Mouse (Mus musculus): ENCODE data around the gene Polg2.
A peak's percentile ranks its signal among the peaks of the same experiment; 100 is the strongest.
"Not testable (repeated sequence)": the region's sequence is repeated elsewhere in the genome, so short reads cannot be mapped to it uniquely, and the experiment has no call there.

The Polg2 gene

GRCm38 (mm10) chr11:106779388-106780088, at the start of gene Polg2:
Gene Polg2, minus strand, starts transcription at chr11:106779537.
- DNase-seq (ENCODE audit: low spot score) = peak; percentile 59

DNA sequence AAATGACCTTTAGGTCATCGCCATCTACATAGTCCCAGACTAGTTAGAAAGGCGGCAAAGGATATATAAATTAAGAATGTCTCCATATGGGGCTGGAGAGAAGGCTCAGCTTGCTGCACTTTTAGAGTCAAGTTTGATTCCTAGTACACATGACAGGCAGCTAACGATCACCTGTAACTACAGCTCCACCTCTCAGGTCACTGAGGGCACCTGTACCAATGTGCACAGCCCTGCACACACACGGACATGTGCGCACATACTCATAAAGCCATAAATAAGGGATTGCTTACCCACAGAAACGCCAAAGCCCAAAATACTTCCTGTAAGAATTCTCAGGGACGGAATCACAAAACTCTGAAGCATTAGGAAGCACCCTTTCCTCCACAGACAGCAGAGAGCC, 48.7 kb upstream of the Polg2 start:
- DNase-seq (ENCODE audit: low spot score) = no peak

DNA sequence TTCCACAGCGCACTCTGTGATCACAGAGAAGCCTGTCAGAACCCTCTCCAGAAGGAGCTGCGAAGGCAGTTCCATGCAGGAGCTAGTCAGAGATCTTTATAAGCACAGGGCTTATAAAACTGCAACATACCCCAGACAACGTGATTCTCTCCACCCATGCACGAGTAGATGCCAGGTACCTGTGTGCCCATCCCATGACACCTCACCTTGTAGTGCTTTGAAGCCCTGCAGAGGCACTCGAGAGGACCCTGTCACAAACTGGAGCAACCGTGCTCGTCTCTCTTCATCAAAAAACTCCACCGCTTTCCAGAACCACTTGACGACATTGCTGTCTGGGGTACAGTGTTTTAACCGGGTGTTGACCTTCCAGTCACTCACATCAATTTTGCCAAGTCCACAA, 45.1 kb upstream of the Polg2 start:
- no peak for DNase-seq (ENCODE audit: low spot score)

- DNase-seq (ENCODE audit: low spot score) = no peak
These were observed 44.4 kb upstream of the Polg2 start for GRCm38 (mm10) chr11:106823741-106824140.

GRCm38 (mm10) chr11:106822911-106823310, 43.6 kb upstream of the Polg2 start:
- no peak for DNase-seq (ENCODE audit: low spot score)

- no peak for DNase-seq (ENCODE audit: low spot score)
These were observed 43.2 kb upstream of the Polg2 start for GRCm38 (mm10) chr11:106822491-106822890.

DNA sequence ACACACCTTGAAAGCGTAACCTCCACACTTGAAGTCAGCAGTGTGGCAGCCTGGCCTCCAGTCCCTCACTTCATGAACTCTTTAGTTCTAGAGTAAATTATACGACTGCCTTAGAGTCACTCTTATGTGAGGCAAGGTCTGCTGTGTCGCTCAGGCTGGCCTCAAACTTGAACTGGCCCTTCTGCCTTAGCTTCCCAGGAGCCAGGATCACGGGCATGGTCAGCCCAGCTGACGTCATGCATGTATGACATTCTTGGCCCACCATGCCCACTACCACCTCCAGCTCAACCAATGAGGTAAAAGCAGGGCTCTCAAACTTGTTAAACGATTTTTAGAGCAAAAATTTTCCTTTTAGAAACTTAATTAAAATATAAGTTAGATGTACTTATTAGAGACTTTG, 42.1 kb upstream of the Polg2 start:
- DNase-seq (ENCODE audit: low spot score) = no peak

DNA sequence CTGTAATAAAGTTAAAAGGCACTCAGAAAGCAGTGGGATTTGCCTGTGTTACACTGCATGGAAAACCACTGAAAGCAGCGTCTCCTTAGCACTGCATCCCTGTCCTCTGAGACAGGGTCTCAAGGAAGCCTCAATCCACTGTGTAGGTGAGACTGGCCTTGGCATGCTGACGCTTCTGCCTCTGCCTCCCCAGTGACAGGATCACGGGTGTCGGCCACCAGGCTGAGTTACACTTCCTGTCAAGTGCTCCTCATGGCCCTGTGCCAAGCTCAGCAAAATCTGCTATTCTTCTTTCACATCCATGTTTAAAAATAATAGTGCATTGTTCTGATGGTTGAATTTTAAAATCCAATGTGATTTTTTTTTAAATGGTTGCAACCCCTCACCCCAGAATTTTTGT, 41.6 kb upstream of the Polg2 start:
- DNase-seq (ENCODE audit: low spot score) = no peak

- no peak for DNase-seq (ENCODE audit: low spot score)
These were observed 40.9 kb upstream of the Polg2 start for GRCm38 (mm10) chr11:106820252-106820651.

- no peak for DNase-seq (ENCODE audit: low spot score)
These were observed 40.3 kb upstream of the Polg2 start for GRCm38 (mm10) chr11:106819595-106819994.

- no peak for DNase-seq (ENCODE audit: low spot score)
These were observed 39.0 kb upstream of the Polg2 start for GRCm38 (mm10) chr11:106818341-106818740.

GRCm38 (mm10) chr11:106817808-106818207, 38.5 kb upstream of the Polg2 start:
- DNase-seq (ENCODE audit: low spot score) = no peak

GRCm38 (mm10) chr11:106817156-106817555, 37.8 kb upstream of the Polg2 start:
- DNase-seq (ENCODE audit: low spot score) = no peak

DNA sequence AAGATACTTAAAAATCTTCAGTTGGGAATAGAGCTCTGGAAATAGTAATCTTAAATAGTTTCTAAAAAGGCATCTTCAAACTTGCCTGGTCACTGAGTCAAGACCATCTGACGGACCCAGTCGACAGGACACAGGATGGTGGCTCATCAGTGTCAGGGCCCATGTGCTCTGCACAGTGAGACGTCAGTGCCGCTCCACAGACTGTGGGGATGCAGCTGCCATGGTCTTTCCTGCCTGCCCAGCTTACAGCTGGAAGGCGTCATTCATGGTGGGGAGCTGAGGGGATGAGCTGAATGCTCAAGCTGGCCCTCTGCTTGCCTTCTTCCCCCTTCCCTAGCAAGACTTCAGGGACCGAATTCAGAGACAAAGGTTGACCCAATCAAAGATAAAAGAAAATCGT, 37.0 kb upstream of the Polg2 start:
- no peak for DNase-seq (ENCODE audit: low spot score)

DNA sequence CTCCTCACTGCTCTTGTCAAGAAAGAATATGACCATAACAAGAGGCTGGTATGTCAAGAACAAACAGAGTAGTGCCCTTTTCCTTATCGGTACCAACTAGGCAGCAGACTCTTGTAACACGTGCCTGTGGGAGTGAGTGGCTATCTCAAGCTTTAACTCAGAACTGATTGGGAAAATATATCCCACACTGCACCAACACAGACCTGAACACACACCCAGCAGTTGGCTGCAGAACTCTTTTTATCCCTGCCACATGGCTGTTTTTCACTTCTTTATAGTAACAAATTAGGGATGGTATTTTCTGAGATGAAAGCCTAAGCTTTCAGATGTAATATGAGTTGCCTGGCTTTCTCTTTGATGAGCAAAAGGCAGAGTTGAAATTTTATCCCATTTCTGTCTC, 36.4 kb upstream of the Polg2 start:
- no peak for DNase-seq (ENCODE audit: low spot score)

DNA sequence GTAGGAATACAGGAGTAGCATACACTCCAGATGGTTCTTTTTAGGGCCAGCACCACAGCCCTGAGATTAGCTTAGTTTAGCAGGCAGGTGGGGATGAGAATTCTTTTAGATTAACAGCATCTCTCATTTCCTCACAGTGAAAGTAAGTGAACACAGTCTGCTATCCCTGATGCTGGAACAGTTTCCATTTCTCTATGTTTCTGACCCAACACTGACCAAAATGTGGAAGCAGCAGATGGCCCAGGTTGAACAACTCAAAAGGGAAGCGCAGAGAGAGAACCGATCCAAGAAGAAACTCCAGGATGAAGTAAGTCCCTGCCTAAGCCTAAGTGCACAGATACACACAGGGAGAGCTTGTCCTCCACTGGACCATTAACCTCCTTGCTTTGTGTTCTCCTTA, 36.0 kb upstream of the Polg2 start:
- no peak for DNase-seq (ENCODE audit: low spot score)

- DNase-seq (ENCODE audit: low spot score) = no peak
These were observed 35.4 kb upstream of the Polg2 start for GRCm38 (mm10) chr11:106814601-106815320.

DNA sequence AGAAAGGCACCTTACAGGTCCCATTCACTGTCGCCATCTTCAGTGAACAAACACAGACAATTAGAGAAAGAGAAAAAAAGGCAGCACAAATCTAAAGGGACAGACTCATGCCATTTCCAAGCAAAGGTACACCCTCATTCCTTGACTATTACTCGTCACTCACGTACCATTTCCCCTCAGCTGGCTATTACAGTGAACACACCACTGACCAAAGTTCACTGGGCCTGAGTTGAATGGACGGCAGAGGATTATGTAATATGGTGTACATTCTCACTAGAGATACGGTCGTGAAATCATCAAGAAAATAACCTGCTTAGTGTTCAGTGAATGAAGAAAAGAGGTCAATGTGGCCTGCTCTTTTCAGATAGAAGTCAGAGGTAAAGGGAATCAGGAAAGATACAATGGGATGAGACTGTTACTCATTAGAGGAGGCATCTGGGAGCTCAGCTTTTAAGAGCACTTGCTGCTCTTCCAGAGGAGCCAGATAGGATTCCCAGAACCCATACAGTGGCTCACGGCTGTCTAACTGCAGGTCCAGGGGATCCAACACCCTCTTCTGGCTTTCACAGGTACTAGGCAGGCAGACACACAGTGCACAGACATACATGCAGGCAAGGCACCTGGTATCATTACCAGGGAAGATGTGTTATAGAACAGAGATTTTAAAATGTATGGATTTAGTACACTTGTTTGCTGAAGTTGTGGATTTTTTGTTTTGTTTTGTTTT, 33.2 kb upstream of the Polg2 start:
- DNase-seq (ENCODE audit: low spot score) = no peak

DNA sequence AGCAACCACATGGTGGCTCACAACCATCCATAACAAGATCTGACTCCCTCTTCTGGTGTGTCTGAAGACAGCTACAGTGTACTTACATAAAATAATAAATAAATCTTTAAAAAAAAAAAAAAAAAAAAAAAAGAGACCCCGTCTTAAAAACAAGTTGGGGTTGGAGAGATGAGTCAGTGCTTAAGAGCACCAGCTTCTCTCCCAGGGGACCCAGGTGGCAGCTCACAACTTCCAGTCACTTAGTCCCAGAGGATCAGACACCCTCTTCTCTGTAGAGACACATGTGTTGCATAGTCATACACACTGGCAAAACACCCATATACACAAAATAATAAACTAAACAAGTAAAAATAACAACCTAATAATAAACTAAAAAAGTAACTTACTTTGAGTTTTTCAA, 28.1 kb upstream of the Polg2 start:
- not testable (repeated sequence) for DNase-seq (ENCODE audit: low spot score)

DNA sequence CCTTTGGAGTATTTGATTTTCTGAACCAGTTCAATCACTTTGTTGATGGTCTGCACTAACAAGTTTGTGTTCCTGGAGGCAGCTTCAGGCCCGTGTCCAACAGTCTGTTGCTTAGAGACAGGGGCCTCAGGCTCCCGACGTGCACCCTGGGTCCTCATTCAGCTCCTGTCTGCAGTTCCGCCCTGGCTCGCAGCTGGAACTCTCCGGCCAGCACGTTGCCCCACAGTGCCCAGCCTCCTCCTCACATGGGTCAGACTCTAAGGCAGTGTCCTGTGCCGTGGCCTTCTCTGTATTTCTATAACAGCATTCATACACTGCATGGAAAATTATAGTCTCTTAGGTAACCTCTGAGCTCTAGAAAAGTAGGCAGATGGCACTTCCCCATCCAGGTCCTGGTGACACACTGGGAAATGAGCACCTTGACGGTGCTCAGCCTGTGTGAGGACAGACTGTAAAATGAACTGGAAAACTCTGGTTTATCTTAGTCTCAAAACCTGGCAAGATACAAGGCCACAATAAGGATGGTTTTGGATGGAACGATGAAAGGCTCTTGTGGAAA, 22.8 kb upstream of the Polg2 start:
- DNase-seq (ENCODE audit: low spot score) = no peak

DNA sequence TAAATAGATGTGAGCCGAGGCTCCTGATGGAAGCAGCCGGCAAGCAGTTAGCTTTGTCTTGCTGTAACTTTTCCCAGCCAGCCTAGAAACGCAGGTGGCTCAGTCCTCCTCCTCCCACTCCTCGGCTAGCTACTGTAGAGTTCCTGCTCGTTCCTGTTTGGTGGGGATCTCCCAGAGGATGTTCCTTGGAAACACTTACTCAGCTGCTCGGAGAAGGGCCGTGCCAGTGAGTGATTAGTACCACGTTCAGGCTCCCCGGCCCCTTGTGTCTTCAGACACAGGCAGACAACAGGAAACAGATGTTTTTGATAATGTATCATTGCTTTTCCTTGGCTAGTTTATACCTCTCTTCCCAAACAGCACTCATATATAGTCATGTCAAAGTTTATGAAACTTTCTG, 16.3 kb upstream of the Polg2 start:
- DNase-seq (ENCODE audit: low spot score) = no peak

GRCm38 (mm10) chr11:106793846-106794245, 14.5 kb upstream of the Polg2 start:
- DNase-seq (ENCODE audit: low spot score) = no peak

DNA sequence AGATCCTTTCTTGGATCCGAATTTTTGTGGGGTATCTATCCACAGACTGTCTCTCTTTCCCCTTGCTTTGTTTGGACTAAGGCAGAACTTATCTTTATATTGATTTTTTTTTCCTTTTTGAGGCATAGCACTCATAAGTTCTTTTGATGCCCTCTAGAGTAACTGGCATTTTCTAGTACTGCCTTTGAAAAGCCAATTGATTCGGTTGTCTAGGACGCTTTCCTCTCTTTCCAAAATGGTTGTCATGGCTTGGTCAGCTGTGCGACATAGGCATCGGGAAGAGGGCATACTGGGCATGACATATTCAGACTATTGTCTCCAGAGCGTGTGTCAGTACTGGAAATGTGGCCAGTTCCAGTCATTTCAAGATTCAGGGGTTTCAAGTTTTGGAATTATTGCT, 10.3 kb upstream of the Polg2 start:
- DNase-seq (ENCODE audit: low spot score) = no peak
